Mouse (Mus musculus) urinary bladder, adult 2 months (tissue): ENCODE measurements around the gene Prmt2. TPM values are rescaled to one million over a fixed set of nuclear protein-coding genes. Genes with fewer than 3 reads are reported as not detected.

Experiments used
- DNase-seq: peaks from one replicate; pipeline ENCODE4 v3.0.0; 2022; ENCODE audit warnings: low spot score
- polyA plus RNA-seq: library from polyadenylated mRNA; depleted of rRNA; stranded (reverse); fragments of >200 nt; gene quantifications from 2 replicates; pipeline ENCODE4 v1.2.3, GENCODE M21; 2012; rRNA removed

Prmt2 gene
- polyA plus RNA-seq, 1 experiment, result 49.6 TPM

DNA sequence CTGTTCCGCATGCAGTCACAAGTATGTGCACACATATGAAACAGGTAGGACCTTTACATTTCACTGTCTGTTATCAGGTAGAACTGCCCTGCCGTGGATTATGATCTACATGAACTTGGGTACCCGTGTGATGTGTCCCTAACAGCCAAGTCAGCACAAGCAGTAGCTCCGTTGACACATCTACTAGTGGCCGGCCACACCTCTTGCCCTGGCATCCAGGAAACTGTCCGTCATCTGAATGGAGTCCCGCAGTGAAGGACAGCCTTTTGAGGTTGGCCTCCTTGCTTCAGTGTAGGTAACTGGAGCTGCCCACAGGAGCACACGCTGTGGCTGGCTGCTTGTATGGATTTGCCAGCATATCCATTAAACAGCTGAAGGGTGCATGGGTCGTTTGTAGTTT, 19.4 kb downstream of the Prmt2 start:
- no peak for DNase-seq

DNA sequence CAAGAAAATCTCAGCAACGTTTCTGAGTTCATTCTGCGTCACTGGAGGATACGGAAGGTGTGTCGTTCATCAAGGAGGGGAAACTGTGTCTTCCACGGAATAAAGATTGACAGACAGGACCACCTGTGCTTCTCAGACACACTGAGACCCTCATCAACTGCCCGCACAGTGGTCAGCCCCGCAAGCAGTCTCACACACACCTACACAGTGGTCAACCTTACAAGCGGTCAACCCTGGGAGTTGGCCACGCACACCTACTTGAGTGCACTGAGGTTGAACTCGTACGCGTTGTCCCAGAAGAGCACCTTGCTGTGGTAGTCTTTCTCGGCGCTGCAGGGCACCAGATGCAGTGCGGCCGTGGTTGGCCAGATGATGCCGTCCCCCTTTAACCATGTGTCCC, 20.6 kb downstream of the Prmt2 start:
- no peak for DNase-seq

DNA sequence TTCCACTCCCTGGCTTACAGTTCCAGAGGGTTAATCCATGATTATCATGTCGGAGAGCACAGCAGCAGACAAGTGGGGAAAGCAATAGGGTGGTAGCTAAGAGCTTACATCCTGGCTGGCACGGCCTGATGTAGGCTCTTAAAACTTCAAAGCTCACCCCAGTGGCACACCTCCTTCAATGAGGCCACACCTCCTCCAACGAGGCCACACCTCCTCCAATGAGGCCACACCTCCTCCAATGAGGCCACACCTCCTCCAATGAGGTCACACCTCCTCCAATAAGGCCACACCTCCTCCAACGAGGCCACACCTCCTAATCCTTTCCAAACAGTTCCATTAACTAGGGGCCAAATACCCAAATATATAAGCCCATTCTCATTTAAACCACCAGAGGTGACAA, 23.5 kb downstream of the Prmt2 start:
- DNase-seq, result no peak

- DNase-seq, result no peak
These were observed 25.5 kb downstream of the Prmt2 start for GRCm38 (mm10) chr10:76212121-76212520.

GRCm38 (mm10) chr10:76210806-76211205, 26.9 kb downstream of the Prmt2 start:
- no peak for DNase-seq

GRCm38 (mm10) chr10:76209241-76209640, 28.4 kb downstream of the Prmt2 start:
- DNase-seq, result no peak

DNA sequence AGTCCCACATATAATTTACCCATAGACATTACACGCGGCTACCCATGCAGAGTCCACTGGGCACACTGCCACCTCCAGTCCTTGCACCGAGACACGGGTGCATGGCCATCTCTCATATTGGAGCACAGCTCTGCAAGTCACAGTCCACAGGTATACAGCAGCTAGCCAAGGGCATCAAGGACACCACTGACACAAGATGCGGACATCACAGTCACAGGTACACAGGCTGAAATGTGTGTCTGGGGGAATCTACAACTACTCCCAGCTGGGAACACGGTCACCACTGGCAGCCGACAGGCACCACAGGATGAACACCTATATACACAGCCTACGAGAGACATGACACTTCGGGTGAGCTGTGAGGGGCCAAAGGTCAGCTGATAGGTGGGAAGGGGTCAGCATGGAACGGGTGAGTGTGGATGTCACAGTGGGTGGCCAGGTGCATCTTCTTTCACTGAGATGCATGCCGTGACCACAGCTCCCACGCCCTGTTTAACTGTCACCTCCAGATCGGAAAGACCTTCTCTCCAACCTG, 30.3 kb downstream of the Prmt2 start:
- no peak for DNase-seq

- no peak for DNase-seq
These were observed 33.8 kb downstream of the Prmt2 start for GRCm38 (mm10) chr10:76203798-76204283.

GRCm38 (mm10) chr10:76201978-76202377, 35.7 kb downstream of the Prmt2 start:
- DNase-seq, result no peak

- no peak for DNase-seq
These were observed 36.2 kb downstream of the Prmt2 start for GRCm38 (mm10) chr10:76201416-76201815.

GRCm38 (mm10) chr10:76188010-76188409, 49.7 kb downstream of the Prmt2 start:
- no peak for DNase-seq

DNA sequence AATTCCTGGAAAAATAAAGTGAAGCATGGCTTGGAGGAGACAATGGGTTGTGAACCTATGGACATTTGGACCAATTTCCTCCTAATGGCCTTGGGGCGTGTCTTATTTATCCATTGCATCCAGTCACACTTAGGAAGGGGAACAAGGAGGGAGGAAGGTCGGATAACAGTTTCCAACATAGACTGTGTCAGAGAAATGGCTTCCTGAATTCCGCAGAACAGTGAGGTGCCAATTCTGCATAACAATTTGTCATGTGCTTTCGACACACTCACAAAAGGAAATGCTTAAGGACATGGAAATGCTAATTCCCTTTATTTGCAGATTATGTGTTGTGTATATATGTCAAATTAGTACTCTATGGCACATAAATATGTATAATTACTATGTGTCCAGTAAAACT, 52.4 kb downstream of the Prmt2 start:
- no peak for DNase-seq

DNA sequence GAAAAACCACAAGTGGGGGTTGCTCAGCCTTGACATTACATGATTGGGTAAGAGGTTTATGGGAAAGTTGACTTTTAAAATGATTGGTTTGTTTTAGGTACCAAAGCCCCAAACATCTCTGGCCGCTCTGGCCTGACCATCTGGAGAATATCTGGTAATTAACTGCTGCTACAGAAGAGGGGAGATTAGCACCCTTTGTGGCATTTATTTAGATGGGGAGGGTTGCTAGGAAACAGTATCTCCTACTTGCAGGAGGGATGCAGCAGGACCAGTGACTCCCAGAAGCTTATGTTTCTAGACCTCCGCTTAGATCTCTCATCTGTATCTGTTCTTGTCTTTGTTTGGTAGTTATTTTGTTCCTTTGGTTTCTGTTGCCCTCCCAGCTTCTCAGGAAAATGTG, 62.8 kb downstream of the Prmt2 start:
- DNase-seq, result no peak

- DNase-seq, result no peak
These were observed 79.7 kb downstream of the Prmt2 start for GRCm38 (mm10) chr10:76158009-76158408.

- no peak for DNase-seq
These were observed 80.1 kb downstream of the Prmt2 start for GRCm38 (mm10) chr10:76157528-76157927.

Other genes with a start within 250 kb of the Prmt2 start
- 8.6 TPM in 2 replicates for gene Zfp280b, start 205.2 kb downstream of the Prmt2 start, polyA plus RNA-seq
- gene Slc5a4b, start 126.9 kb downstream of the Prmt2 start, polyA plus RNA-seq, result not detected in 2 replicates
- gene Slc5a4a, start 90.4 kb downstream of the Prmt2 start, polyA plus RNA-seq, result not detected in 2 replicates
- 8.2 and 10.5 TPM in 2 replicates for gene S100b, start 16.0 kb upstream of the Prmt2 start, polyA plus RNA-seq
- 12.8 and 15.0 TPM in 2 replicates for gene Dip2a, start 107.4 kb upstream of the Prmt2 start, polyA plus RNA-seq
- not detected in 2 replicates for gene AC141477.1, start 202.6 kb upstream of the Prmt2 start, polyA plus RNA-seq
- gene Pcnt, start 204.9 kb upstream of the Prmt2 start, polyA plus RNA-seq, result 20.5 and 24.7 TPM in 2 replicates
- not detected in 2 replicates for gene 2610028H24Rik, start 211.2 kb upstream of the Prmt2 start, polyA plus RNA-seq
- gene Mcm3ap, start 231.1 kb upstream of the Prmt2 start, polyA plus RNA-seq, result 32.0 and 32.8 TPM in 2 replicates
- 2.4 TPM in 2 replicates for gene Ybey, start 231.2 kb upstream of the Prmt2 start, polyA plus RNA-seq